8 mouse cellular contexts compared by ENCODE assay signal in the genomic region with DNA sequence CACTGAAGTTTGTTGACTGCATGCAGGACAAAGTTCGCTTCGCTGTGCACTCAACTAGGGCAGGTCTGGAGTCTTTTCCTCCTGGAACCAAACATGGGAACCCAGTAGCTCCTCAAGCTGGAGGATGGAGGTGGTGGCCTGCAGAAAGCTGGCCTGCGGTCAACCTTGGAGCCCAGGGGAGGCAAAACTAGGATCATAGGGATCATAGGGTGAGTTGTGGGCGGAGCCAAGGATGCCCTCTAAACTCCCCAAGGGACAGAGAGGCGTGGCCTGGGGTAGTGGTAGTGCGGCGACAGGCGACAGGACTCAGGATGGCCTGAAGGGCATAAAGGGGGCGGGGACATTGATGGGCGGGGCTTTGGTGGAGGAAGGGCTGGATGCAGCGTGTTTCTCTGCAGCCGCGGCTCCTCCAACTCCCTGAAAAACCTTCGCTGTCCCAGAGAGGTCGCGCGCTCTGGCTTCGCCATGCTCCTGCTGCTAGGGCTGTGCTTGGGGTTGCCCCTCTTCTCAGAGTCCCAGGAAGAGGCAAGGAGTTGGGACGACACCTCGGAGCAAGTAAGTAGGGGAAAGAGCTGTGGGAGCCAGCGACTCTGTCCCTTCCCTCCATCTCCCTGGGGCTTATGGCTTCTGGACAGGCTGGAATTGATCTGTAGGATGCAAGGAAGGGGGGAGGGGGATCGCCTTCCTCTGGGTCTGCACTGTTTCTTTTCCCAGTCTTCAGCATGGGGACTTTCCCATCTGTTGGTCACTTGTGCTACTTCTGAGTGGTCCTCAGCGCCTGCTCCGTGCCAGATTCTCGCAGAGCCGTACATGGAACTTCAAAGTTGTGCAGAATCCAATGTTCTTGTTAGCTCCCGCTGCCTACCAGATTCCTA. TPM values are rescaled to one million over a fixed set of nuclear protein-coding genes. Genes with fewer than 3 reads are reported as not detected.
A peak's percentile ranks its signal among the peaks of the same experiment; 100 is the strongest.
DNase-seq lines count a peak whose midpoint lies in the region; ATAC-seq lines count a peak whose summit lies in the region.

A gene (plus strand): TSS at position 371 of the 875 bp plus-strand sequence.

- no peak within 1 kb of the TSS for H3K9ac ChIP-seq in forebrain, embryonic 16.5 days (replicated peaks; ENCODE audit: low read depth, low read length)
- peak within 1 kb of the TSS; percentile 58 for H3K9ac ChIP-seq in hindbrain, embryonic 13.5 days

- intact Hi-C loops in left cerebral cortex, postnatal 14 days (cut with DNase I), result no loop called here

- H3K9me3 ChIP-seq in forebrain, embryonic 16.5 days (ENCODE audit: control insufficient read depth, low read length), result no peaks in the 10 kb centered on the region
- H3K9me3 ChIP-seq in hindbrain, embryonic 13.5 days, result no peaks in the 10 kb centered on the region
- no peaks in the 10 kb centered on the region for H3K9me3 ChIP-seq in megakaryocyte, embryonic 14.5 days

- H3K4me3 ChIP-seq in forebrain, embryonic 16.5 days (replicated peaks; ENCODE audit: low read length), result peak within 1 kb of the TSS; percentile 35
- H3K4me3 ChIP-seq in hindbrain, embryonic 13.5 days, result peak within 1 kb of the TSS; percentile 39
- peak within 1 kb of the TSS; percentile 92 for H3K4me3 ChIP-seq in megakaryocyte, embryonic 14.5 days (replicated peaks)

- DNase-seq in ES-CJ7 (ENCODE audit: low read depth, low spot score) (peak; percentile 70), adipocyte (ENCODE audit: low spot score) (no peak)
- DNase-seq in adrenal gland, postnatal 36 days, result peak; percentile 45 to 73
- DNase-seq in left cerebral cortex, postnatal 14 days (ENCODE audit: low spot score in 2 of 2), result no peak
- DNase-seq in spleen, postnatal 10 days (ENCODE audit: low spot score in 2 of 2), result peak; percentile 22 to 71

- peak within 1 kb of the TSS; percentile 60 for H3K4me2 ChIP-seq in forebrain, embryonic 16.5 days (ENCODE audit: low read length)
- peak within 1 kb of the TSS; percentile 84 for H3K4me2 ChIP-seq in hindbrain, embryonic 13.5 days

- no peaks in the 10 kb centered on the region for H3K36me3 ChIP-seq in forebrain, embryonic 16.5 days (ENCODE audit: control insufficient read depth, insufficient read depth)
- H3K36me3 ChIP-seq in hindbrain, embryonic 13.5 days, result no peaks in the 10 kb centered on the region
- H3K36me3 ChIP-seq in megakaryocyte, embryonic 14.5 days (replicated peaks; ENCODE audit: low read length), result no peaks in the 10 kb centered on the region

- peaks cover 8% of the 10 kb centered on the region for H3K4me1 ChIP-seq in forebrain, embryonic 16.5 days (replicated peaks; ENCODE audit: control insufficient read depth, insufficient read depth, low read length)
- H3K4me1 ChIP-seq in hindbrain, embryonic 13.5 days (replicated peaks), result peaks cover 11% of the 10 kb centered on the region
- peaks cover 37% of the 10 kb centered on the region for H3K4me1 ChIP-seq in megakaryocyte, embryonic 14.5 days

- H3K27me3 ChIP-seq in forebrain, embryonic 16.5 days (replicated peaks; ENCODE audit: control insufficient read depth, insufficient read depth, low read length), result no peaks in the 10 kb centered on the region
- H3K27me3 ChIP-seq in hindbrain, embryonic 13.5 days, result no peaks in the 10 kb centered on the region
- peaks cover 2% of the 10 kb centered on the region for H3K27me3 ChIP-seq in megakaryocyte, embryonic 14.5 days (replicated peaks)

- ATAC-seq in forebrain, embryonic 16.5 days, result peak; percentile 69
- ATAC-seq in hindbrain, embryonic 13.5 days (ENCODE audit: low FRiP score), result peak; percentile 85

- WGBS in forebrain, embryonic 16.5 days, result 8% methylated on average over 27 of the region's 27 CpGs
- 7% methylated on average over 27 of the region's 27 CpGs for WGBS in hindbrain, embryonic 13.5 days

- H3K27ac ChIP-seq in forebrain, embryonic 16.5 days (ENCODE audit: low read length), result no peak within 1 kb of the TSS
- H3K27ac ChIP-seq in hindbrain, embryonic 13.5 days, result no peak within 1 kb of the TSS

RNA-seq across cellular contexts. Expression of the gene that starts here (rescaled TPM):
- total RNA-seq in adrenal gland, postnatal 36 days (2021), result 10 to 100 TPM; 29.7 to 38.5 TPM
- polyA plus RNA-seq in forebrain, embryonic 16.5 days (2015; fragmentation: Nextera tagmentation; extraction: Ambion mirVana), result 3.7 and 6.0 TPM in 2 replicates
- 7.2 and 7.6 TPM in 2 replicates for polyA plus RNA-seq in hindbrain, embryonic 13.5 days (2015; fragmentation: Nextera tagmentation; extraction: Ambion mirVana)
- total RNA-seq in left cerebral cortex, postnatal 14 days (2021), result 10 to 100 TPM; 13.8 to 16.3 TPM
- 0.18 and 0.61 TPM in 2 replicates for polyA plus RNA-seq in megakaryocyte, embryonic 14.5 days (2012; ENCODE audit: insufficient read depth, low replicate concordance)

Comparison
In these comparisons a context has a peak if more than half of its experiments do, and no peak if none do; other contexts are left out.
1. DNase-seq: peak in ES-CJ7 (single experiment), adrenal gland, postnatal 36 days (2 of 2) and spleen, postnatal 10 days (2 of 2); none in left cerebral cortex, postnatal 14 days (0 of 2) and adipocyte (single experiment).
2. H3K4me3 ChIP-seq: peak in every context shown above with its lines; median percentile 92 in megakaryocyte, embryonic 14.5 days; 39 in hindbrain, embryonic 13.5 days; 35 in forebrain, embryonic 16.5 days.